Mouse (Mus musculus) heart, adult 2 months (tissue): Measurements from ENCODE around the gene Tspan1. TPM values are rescaled to one million over a fixed set of nuclear protein-coding genes. Genes with fewer than 3 reads are reported as not detected.

Experiments used
- DNase-seq, 2 experiments: peaks; one replicate each; pipeline ENCODE4 v3.0.0; 2021
- H3K27ac ChIP-seq: fragments of 200-600 bp; 2 replicates; pipeline ENCODE4 v1.8.1; 2022
- H3K27me3 ChIP-seq: fragments of 200-500 bp; 2 replicates; pipeline ENCODE4 v1.6.1; 2012; ENCODE audit warnings: mild to moderate bottlenecking, low read length, inconsistent platforms, mixed read lengths; ENCODE audit not compliant: control insufficient read depth, insufficient read depth
- H3K36me3 ChIP-seq: fragments of 200-500 bp; 2 replicates; pipeline ENCODE4 v1.6.1; 2012; ENCODE audit warnings: low read length, inconsistent platforms; ENCODE audit not compliant: control insufficient read depth, insufficient read depth
- H3K4me1 ChIP-seq: fragments of 200-500 bp; 2 replicates; pipeline ENCODE4 v1.6.1; 2011; ENCODE audit warnings: low read length; ENCODE audit not compliant: control insufficient read depth, insufficient read depth
- H3K4me3 ChIP-seq: fragments of 200-600 bp; 2 replicates; pipeline ENCODE4 v1.8.1; 2022
- H3K79me2 ChIP-seq: fragments of 200-500 bp; replicated peaks from 2 replicates; pipeline ENCODE4 v1.6.1; 2012; ENCODE audit warnings: mild to moderate bottlenecking, inconsistent platforms, low read length, moderate library complexity, mixed read lengths; ENCODE audit not compliant: control insufficient read depth, insufficient read depth
- H3K9ac ChIP-seq: fragments of 200-500 bp; 2 replicates; pipeline ENCODE4 v1.6.1; 2012; ENCODE audit warnings: low read depth, mild to moderate bottlenecking, control low read depth, inconsistent platforms, low read length, mixed read lengths
- CTCF ChIP-seq: fragments of 200-600 bp; IDR thresholded peaks from 2 replicates; pipeline ENCODE4 v1.8.1; 2022; ENCODE audit warnings: antibody characterized with exemption, mild to moderate bottlenecking, moderate library complexity
- EP300 ChIP-seq: fragments of 200-500 bp; IDR thresholded peaks from 2 replicates; pipeline ENCODE4 v1.6.1; 2011; ENCODE audit warnings: low read depth, low read length, control low read depth; ENCODE audit not compliant: insufficient read depth
- POLR2A ChIP-seq: fragments of 200-500 bp; IDR thresholded peaks from 2 replicates; pipeline ENCODE4 v1.6.1; 2011; ENCODE audit warnings: mild to moderate bottlenecking, low read depth, low read length, control low read depth; ENCODE audit not compliant: insufficient read depth
- WGBS: fragments of 180-500 bp; shearing (Covaris S2); methylation state at CpG from one replicate; pipeline ENCODE4 v1.1.7; 2018; 5-methylcytosine and 5-hydroxymethylcytosine counted together
- intact Hi-C: fragments of 180-260 bp; cut with DNase I; formaldehyde crosslinking; loops from one replicate; pipeline ENCODE4 v1.15.1; 2025
- polyA plus RNA-seq: library from polyadenylated mRNA; depleted of rRNA; stranded (reverse); fragments of >200 nt; gene quantifications from 2 replicates; pipeline ENCODE4 v1.2.3, GENCODE M21; 2012
- total RNA-seq, 2 experiments: library from RNA; stranded (reverse); gene quantifications; 2 replicates each; pipeline ENCODE4 v1.2.3; 2021

Gene Tspan1
- total and polyA plus RNA-seq, 3 experiments: 4.9 TPM; not detected in 2

- 38% methylated on average over 5 of the region's 5 CpGs for WGBS
- intact Hi-C loops: loop anchor here (1.0 to 2.0 kb wide), 2 partner anchors 16 to 44 kb away; partner anchors contain the start of gene Pik3r3
Observed at GRCm38 (mm10) chr4:116177140-116177539, 9.7 kb upstream of the Tspan1 start.

GRCm38 (mm10) chr4:116176543-116176988 lies 9.2 kb upstream of the Tspan1 start:
- intact Hi-C loops: loop anchor here (2.0 kb wide), 1 partner anchor 16 kb away; no protein-coding TSS in a partner anchor
- TF ChIP-seq CTCF (no peak), EP300 (no peak; the same call in 1 of the 2 replicates), POLR2A (no peak; the same call in 1 of the 2 replicates)
- DNase-seq: peak; percentile 76 to 79
- H3K79me2 ChIP-seq: no peaks in the 10 kb centered on the region
- H3K4me3 ChIP-seq: peak overlapping the region; percentile 24
- peak overlapping the region; percentile 60 for H3K9ac ChIP-seq
- H3K27me3 ChIP-seq: no peaks in the 10 kb centered on the region
- 24% methylated on average over 10 of the region's 10 CpGs for WGBS
- peak overlapping the region; percentile 93 for H3K27ac ChIP-seq
- peaks cover 18% of the 10 kb centered on the region for H3K4me1 ChIP-seq
- no peaks in the 10 kb centered on the region for H3K36me3 ChIP-seq

More at GRCm38 (mm10) chr4:116177140-116177539, 9.7 kb upstream of the Tspan1 start:
- no peaks in the 10 kb centered on the region for H3K27me3 ChIP-seq
- H3K27ac ChIP-seq: peak overlapping the region; percentile 93
- no peaks in the 10 kb centered on the region for H3K79me2 ChIP-seq
- TF ChIP-seq CTCF (no peak), POLR2A (0 out of 2 replicates have a peak, but pooled peaks have one; percentile 49), EP300 (peak; percentile 94)
- no peak overlapping the region for H3K9ac ChIP-seq
- H3K4me1 ChIP-seq: peaks cover 18% of the 10 kb centered on the region
- peak overlapping the region; percentile 24 for H3K4me3 ChIP-seq
- H3K36me3 ChIP-seq: no peaks in the 10 kb centered on the region
- peak; percentile 88 to 90 for DNase-seq

DNA sequence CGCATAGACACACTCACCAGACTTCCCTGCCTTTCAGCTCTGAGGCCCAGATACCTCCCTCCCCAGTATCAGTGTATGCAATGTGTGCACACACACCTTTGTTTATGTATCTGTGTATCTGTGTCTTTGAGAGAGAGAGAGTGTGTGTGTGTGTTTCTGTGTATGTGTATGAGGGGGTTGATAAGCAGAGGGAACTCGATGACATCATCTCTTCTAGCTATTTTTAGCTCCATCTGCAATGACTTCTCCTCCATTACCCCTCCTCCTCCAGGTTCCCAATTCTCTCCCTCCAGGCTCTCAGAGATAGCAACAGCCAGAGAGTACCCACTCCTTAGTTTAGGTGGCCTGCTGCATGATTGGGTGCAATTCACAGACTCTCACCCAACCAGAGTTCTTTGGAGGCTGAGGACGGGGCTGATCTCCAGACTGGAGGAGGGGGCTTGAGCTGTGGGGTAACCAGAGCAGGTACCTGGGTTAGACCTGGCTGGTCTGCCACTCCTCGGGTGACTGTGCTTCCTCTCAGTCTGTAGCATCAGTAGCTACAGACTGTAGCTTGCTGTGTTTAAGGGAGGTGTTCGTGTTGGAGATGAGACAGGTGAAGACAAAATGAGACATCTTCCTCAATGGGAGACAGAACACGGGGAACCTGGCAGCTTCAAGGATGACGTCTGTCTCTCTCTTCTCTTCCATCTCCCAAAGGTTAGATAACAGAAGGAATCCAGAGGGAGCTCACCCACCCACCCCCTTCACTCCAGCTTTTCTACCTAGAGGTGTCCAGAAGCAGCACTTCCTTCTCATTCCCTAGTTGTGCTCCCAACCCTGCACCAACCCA lies 8.5 kb upstream of the Tspan1 start:
- DNase-seq: no peak
- Histone ChIP-seq H3K4me1 (peaks cover 18% of the 10 kb centered on the region), H3K4me3 (peak overlapping the region; percentile 24), H3K79me2 (no peaks in the 10 kb centered on the region), H3K36me3 (no peaks in the 10 kb centered on the region), H3K9ac (peak overlapping the region; percentile 60), H3K27me3 (no peaks in the 10 kb centered on the region), H3K27ac (peak overlapping the region; percentile 93)
- intact Hi-C loops: loop anchor here (2.0 kb wide), 1 partner anchor 17 kb away; no protein-coding TSS in a partner anchor
- TF ChIP-seq EP300 (no peak), POLR2A (no peak), CTCF (no peak)
- WGBS: 34% methylated on average over 7 of the region's 7 CpGs

DNA sequence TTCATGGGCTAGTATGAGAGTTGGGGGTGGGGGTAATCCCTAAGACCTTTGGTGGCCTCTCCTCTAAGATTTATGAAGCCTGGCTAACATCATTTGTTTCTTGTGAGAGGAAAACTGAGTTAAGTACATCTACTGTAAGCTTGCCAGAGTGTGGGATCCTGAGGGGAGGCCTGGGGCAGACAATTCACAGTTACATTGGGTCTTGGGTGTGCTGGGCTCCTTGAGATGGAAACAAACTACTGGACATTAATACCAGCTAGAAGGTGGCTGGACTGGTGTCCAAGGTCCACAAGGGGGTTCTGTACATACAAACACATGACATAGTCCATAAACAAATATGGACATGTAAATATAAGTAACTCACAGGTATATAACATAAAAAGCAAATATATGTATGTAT lies 7.7 kb upstream of the Tspan1 start:
- no peak for DNase-seq
- H3K4me3 ChIP-seq: no peak overlapping the region
- H3K79me2 ChIP-seq: no peaks in the 10 kb centered on the region
- H3K27me3 ChIP-seq: no peaks in the 10 kb centered on the region
- intact Hi-C loops: no loop called here
- peak overlapping the region; percentile 32 for H3K27ac ChIP-seq
- H3K9ac ChIP-seq: no peak overlapping the region
- peaks cover 18% of the 10 kb centered on the region for H3K4me1 ChIP-seq
- TF ChIP-seq POLR2A (no peak), EP300 (no peak), CTCF (no peak)
- H3K36me3 ChIP-seq: no peaks in the 10 kb centered on the region

DNA sequence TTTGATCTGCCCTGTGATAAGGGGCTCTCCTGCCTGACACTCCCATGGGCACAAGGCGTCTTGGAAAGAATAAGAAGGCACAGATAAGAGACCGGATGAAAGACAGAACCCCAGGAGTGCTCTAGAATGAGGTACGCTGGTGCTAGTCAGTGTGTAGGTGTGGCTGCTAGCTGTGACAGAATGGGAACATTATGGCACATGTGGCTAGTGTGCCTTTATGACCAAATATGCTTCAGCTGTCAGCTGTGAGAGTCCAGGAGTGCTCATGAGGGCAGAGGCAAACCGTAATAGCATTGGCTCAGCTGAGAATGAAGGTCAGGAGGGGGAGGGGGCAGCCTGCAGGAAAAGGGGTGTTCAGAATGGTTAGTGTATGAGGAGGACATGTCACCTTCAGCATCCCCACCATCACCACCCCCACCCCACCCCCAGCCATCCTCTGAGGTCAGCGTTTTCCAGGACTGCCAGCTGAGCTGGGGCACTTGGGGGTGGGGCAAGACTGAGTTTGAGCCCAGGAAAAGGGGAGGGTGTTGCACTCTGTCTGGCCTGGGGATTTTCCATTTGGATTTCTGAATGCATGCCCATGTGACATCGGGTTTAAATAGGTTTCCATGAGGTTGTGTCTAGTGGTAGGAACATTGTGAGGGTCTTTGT lies 7.2 kb upstream of the Tspan1 start:
- H3K4me1 ChIP-seq: peaks cover 18% of the 10 kb centered on the region

GRCm38 (mm10) chr4:116173752-116174151 lies 6.4 kb upstream of the Tspan1 start:
- no peak for DNase-seq
- Histone ChIP-seq H3K9ac (no peak overlapping the region), H3K27ac (no peak overlapping the region), H3K27me3 (no peaks in the 10 kb centered on the region), H3K79me2 (no peaks in the 10 kb centered on the region), H3K4me1 (peaks cover 20% of the 10 kb centered on the region), H3K36me3 (no peaks in the 10 kb centered on the region), H3K4me3 (no peak overlapping the region)
- TF ChIP-seq CTCF: no peak
- TF ChIP-seq EP300: no peak
- no peak for TF ChIP-seq POLR2A
- intact Hi-C loops: no loop called here
- 96% methylated on average over 4 of the region's 4 CpGs for WGBS

More for the DNA sequence above, 7.2 kb upstream of the Tspan1 start:
- intact Hi-C loops: no loop called here
- Histone ChIP-seq H3K79me2 (no peaks in the 10 kb centered on the region), H3K27me3 (no peaks in the 10 kb centered on the region), H3K9ac (no peak overlapping the region), H3K27ac (peak overlapping the region; percentile 32; the same call in 1 of the 2 replicates), H3K36me3 (no peaks in the 10 kb centered on the region), H3K4me3 (no peak overlapping the region)
- DNase-seq: no peak
- 25% methylated on average over 6 of the region's 6 CpGs for WGBS
- TF ChIP-seq POLR2A (no peak), EP300 (no peak)
